Mouse (Mus musculus) limb, embryonic 11.5 days (tissue): ENCODE measurements at regions not wholly inside any gene's neighbourhood (a gene's known extent, or its start where the extent isn't known, plus 50 kb on each side); places are given as distances from the start of the nearest gene placed in this dataset.

ENCODE experiments used
- ATAC-seq: fragments of 200-750 bp; cut with Nextera tagmentation; 2 replicates; pipeline ENCODE4 v1.8.0; 2017; ENCODE audit warnings: low read depth; ENCODE audit not compliant: insufficient number of reproducible peaks, low FRiP score, low TSS enrichment
- DNase-seq: peaks from one replicate; pipeline ENCODE4 v3.0.0-alpha.2; 2015; ENCODE audit warnings: low spot score
- H3K27ac ChIP-seq: fragments of 300-500 bp; sonication (generic); replicated peaks from 2 replicates; pipeline ENCODE4 v1.5.1; 2014; ENCODE audit warnings: low read depth, mild to moderate bottlenecking, low read length
- H3K27me3 ChIP-seq: fragments of 300-500 bp; sonication (generic); 2 replicates; pipeline ENCODE4 v1.6.1; 2014; ENCODE audit warnings: mild to moderate bottlenecking, low read length, mixed read lengths; ENCODE audit not compliant: control insufficient read depth, insufficient read depth
- H3K36me3 ChIP-seq: fragments of 300-500 bp; sonication (generic); 2 replicates; pipeline ENCODE4 v1.6.1; 2014; ENCODE audit warnings: mild to moderate bottlenecking, low read length, moderate library complexity, mixed read lengths; ENCODE audit not compliant: control insufficient read depth, insufficient read depth
- H3K4me1 ChIP-seq: fragments of 300-500 bp; sonication (generic); 2 replicates; pipeline ENCODE4 v1.6.1; 2014; ENCODE audit warnings: low read length, mixed read lengths; ENCODE audit not compliant: control insufficient read depth, insufficient read depth
- H3K4me2 ChIP-seq: fragments of 300-500 bp; sonication (generic); 2 replicates; pipeline ENCODE4 v1.6.1; 2014; ENCODE audit warnings: low read depth, mild to moderate bottlenecking, moderate library complexity; ENCODE audit not compliant: severe bottlenecking
- H3K4me3 ChIP-seq: fragments of 300-500 bp; sonication (generic); 2 replicates; pipeline ENCODE4 v1.5.1; 2014; ENCODE audit warnings: low read depth, low read length
- H3K9ac ChIP-seq: fragments of 300-500 bp; sonication (generic); 2 replicates; pipeline ENCODE4 v1.6.1; 2014; ENCODE audit warnings: mild to moderate bottlenecking, low read length
- H3K9me3 ChIP-seq: fragments of 300-500 bp; sonication (generic); 2 replicates; pipeline ENCODE4 v1.6.1; 2016; ENCODE audit warnings: low read length; ENCODE audit not compliant: control insufficient read depth
- WGBS: fragments of 180-500 bp; shearing (Covaris S2); extraction: QIAGEN DNeasy Blood & Tissue Kit; methylation state at CpG from one replicate; pipeline ENCODE4 v1.1.7; 2014; 5-methylcytosine and 5-hydroxymethylcytosine counted together

DNA sequence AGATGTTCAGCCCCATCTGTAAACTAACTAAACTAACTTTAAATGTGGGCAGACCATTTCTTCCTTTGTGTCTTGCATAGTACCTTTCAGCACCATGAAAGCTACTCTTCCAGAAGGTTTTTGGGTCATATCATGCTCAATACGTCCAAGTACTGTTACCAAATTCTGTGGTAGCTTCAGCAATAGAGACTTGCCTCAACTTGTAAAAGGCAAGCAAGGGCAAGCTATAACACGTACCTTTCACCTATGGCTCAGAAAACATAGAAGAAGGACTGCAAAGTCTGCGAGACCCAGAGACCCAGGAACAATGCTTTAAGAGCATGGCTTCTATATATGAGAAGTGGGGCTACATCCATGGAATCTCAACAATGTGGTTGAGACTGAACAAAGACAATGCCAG lies 701.6 kb upstream of the Adgra3 start:
- Histone ChIP-seq H3K4me2 (no peak overlapping the region), H3K4me3 (no peak overlapping the region), H3K9ac (no peak overlapping the region), H3K36me3 (no peaks in the 10 kb centered on the region), H3K4me1 (no peaks in the 10 kb centered on the region), H3K27me3 (no peaks in the 10 kb centered on the region), H3K27ac (no peak overlapping the region), H3K9me3 (no peaks in the 10 kb centered on the region)
- WGBS: 89% methylated on average over 3 of the region's 3 CpGs
- DNase-seq: no peak
- no peak for ATAC-seq

DNA sequence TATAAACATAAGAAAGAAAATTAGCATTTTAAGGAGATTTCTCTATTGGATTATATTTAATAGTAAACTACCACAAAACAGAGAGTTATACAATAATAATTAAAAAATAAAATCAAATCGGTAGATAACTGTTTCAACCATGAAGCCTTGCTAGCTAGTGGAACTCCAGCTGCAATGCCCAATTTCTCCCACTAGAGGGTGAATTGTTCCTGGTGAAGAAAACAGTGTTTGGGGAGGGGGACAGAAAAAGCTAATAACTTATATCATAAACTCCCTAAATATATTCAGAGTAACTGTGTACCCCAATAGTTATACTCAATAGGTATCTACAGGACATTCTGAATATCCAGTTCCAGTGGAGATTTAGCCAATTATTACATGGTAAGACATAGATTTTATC lies 694.0 kb upstream of the Adgra3 start:
- no peaks in the 10 kb centered on the region for H3K4me1 ChIP-seq
- H3K4me3 ChIP-seq: no peak overlapping the region
- DNase-seq (peak; percentile 61), ATAC-seq (no peak)
- 74% methylated on average over 1 of the region's 1 CpGs for WGBS
- no peak overlapping the region for H3K27ac ChIP-seq
- no peaks in the 10 kb centered on the region for H3K27me3 ChIP-seq
- no peaks in the 10 kb centered on the region for H3K9me3 ChIP-seq
- no peak overlapping the region for H3K4me2 ChIP-seq
- no peaks in the 10 kb centered on the region for H3K36me3 ChIP-seq
- no peak overlapping the region for H3K9ac ChIP-seq

DNA sequence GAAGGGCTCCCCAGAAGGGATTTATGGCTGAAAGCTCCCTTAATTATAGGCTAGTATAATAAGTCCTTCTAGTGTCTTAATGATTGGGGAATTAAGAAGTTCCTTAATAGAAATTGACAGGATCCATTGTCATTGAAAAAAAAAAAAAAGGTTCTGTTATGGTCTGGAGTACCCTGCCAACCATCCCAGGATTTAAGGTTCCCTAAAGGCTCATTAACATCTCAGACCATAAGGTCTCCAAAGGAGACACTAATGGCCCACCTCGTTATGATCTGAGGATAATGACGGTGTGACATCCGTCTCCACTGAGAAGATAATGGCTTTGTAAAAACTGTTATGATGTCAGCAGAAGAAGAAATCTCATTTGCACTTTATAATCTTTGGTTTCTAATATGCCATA lies 692.6 kb upstream of the Adgra3 start:
- 41% methylated on average over 3 of the region's 3 CpGs for WGBS
- Histone ChIP-seq H3K4me2 (no peak overlapping the region), H3K9ac (no peak overlapping the region), H3K4me3 (no peak overlapping the region), H3K27me3 (no peaks in the 10 kb centered on the region), H3K27ac (no peak overlapping the region), H3K4me1 (no peaks in the 10 kb centered on the region), H3K9me3 (no peaks in the 10 kb centered on the region), H3K36me3 (no peaks in the 10 kb centered on the region)
- DNase-seq: no peak
- no peak for ATAC-seq

DNA sequence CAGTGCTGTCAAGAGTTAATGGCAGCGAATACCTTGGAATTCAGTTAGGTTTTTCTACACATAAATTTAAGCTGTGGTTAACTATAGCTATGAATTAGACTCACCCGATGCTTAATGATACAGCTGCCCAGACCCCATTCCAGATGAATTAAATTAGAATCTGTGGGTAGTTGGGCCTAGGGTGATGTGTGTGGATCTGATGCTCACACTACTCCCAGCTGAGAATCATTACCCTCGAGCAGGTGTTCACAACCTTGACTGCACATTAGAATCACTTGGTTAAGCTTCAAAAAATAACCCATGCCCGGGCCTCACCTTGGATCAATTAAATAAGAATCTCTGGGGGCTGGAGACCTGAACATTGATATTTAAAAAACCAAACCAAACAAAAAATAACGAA lies 684.2 kb upstream of the Adgra3 start:
- DNase-seq (peak; percentile 25), ATAC-seq (0 out of 2 replicates have a peak, but pooled peaks have one; percentile 51)
- Histone ChIP-seq H3K9me3 (no peaks in the 10 kb centered on the region), H3K27me3 (no peaks in the 10 kb centered on the region), H3K4me2 (no peak overlapping the region), H3K9ac (no peak overlapping the region), H3K36me3 (no peaks in the 10 kb centered on the region), H3K4me3 (no peak overlapping the region), H3K4me1 (no peaks in the 10 kb centered on the region), H3K27ac (no peak overlapping the region)
- 40% methylated on average over 5 of the region's 5 CpGs for WGBS

DNA sequence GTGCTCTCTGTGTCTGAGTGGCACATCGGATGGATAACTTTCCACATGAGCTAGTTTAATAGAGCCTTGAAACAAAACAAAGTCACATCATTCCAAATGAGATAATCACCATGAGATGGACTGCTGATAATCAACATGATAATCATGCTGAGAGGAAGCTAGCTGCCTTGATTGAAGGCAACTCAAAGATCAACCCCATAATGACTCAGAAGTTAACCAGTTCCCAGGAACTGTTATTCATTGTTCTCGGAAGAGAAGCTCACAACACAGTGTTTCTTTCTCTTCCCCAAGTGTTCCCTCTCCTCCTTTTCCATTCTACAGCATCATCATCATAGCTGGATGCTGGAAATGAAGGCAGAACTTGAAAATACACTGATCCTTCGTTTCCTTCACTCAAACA lies 674.9 kb upstream of the Adgra3 start:
- no peak for ATAC-seq
- H3K9me3 ChIP-seq: no peaks in the 10 kb centered on the region

DNA sequence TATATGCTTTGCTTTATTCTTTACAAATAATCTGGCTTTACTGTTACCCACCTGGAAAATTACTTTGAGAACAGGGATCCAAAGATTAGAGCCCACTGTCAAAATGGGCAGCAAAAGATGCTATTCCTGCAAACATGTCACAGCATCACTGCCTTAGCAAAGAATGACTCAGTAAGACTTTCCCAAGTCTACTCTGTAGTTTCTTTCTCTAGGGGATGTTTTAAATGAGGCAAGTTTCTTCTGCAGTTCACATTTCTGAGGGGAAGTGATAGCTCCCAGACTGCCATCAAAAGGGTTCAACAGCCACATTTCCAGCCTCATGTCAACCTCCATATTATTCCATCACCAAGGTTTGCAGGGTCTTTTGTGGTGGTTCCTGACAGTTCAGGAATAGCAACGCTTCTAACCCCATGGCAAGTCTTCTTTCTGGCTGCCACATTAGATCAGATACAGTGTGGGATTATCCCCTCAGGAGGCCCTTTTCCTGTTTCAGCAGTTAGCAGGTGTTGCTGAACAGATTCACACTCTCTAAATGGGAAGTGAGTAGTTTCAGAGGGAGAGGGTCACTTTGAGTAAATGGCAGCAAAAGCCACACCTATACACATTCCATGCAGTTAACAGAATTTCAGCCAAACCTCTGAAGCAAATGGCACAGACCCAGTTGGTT lies 669.7 kb upstream of the Adgra3 start:
- 50% methylated on average over 1 of the region's 1 CpGs for WGBS
- no peak overlapping the region for H3K4me3 ChIP-seq
- DNase-seq (no peak), ATAC-seq (no peak)
- no peaks in the 10 kb centered on the region for H3K36me3 ChIP-seq
- no peaks in the 10 kb centered on the region for H3K27me3 ChIP-seq
- H3K4me2 ChIP-seq: no peak overlapping the region
- H3K4me1 ChIP-seq: no peaks in the 10 kb centered on the region
- no peaks in the 10 kb centered on the region for H3K9me3 ChIP-seq
- no peak overlapping the region for H3K9ac ChIP-seq
- H3K27ac ChIP-seq: no peak overlapping the region

More for the DNA sequence above, 674.9 kb upstream of the Adgra3 start:
- no peaks in the 10 kb centered on the region for H3K4me1 ChIP-seq
- WGBS: 75% methylated on average over 3 of the region's 3 CpGs
- H3K4me3 ChIP-seq: no peak overlapping the region
- no peaks in the 10 kb centered on the region for H3K27me3 ChIP-seq
- H3K36me3 ChIP-seq: no peaks in the 10 kb centered on the region
- no peak for DNase-seq
- no peak overlapping the region for H3K4me2 ChIP-seq
- no peak overlapping the region for H3K27ac ChIP-seq
- no peak overlapping the region for H3K9ac ChIP-seq

DNA sequence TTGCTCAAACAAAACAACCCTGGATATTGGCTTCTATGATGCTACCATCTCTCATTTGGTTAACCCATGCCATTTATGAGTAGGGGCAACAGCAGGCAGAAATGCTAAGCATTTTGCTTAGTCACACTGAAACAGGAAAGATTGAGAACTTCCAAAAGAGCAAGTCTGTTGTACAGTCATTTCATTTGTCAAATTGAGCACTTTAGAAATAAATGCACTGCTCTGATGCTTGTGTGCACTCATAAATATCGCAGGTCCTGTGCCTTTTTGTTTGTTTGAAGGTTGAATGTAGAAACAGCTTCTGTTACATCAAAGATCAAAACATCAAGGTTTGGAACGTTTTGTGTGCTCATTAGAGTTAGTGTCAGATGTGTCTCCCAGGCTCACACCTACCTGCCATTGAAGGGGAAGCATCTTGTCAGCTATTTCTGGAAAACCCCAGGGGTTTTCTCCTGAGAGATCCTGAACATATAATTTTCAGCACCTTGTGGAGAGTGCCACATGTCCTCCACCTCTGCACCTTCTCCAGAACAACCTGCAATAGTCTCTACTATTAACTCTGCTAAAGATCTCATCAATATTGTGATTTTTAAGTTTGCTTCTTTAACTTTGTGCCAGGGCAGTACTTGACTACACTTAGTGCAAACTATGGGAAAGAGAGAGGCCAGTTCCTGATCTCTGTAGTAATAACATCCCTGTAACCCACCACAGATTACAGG lies 648.3 kb upstream of the Adgra3 start:
- Histone ChIP-seq H3K36me3 (no peaks in the 10 kb centered on the region), H3K4me3 (no peak overlapping the region), H3K27ac (no peak overlapping the region), H3K4me1 (no peaks in the 10 kb centered on the region), H3K4me2 (no peak overlapping the region), H3K9ac (no peak overlapping the region), H3K27me3 (no peaks in the 10 kb centered on the region), H3K9me3 (no peaks in the 10 kb centered on the region)
- ATAC-seq (no peak), DNase-seq (no peak)
- WGBS: 55% methylated on average over 2 of the region's 2 CpGs

DNA sequence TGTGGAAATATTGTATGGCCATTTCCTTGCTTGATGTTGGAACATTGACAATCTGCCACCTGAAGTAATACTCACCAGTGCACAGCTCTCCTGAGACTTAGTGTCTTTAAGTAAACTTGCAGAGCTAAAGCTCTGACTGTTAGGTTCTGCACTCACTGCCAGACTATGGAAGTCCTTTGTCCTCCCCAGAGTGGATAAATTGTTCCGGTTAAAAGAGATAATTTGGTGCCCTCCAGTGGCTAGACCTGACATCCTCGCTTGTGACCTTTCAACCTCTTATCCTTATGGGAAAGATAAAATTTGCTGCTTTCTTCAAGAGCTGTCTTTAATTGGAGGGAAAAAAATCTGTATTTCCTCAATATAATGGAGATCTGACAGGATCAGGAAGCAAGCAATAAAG lies 639.3 kb upstream of the Adgra3 start:
- ATAC-seq: no peak

More for the DNA sequence above, 639.3 kb upstream of the Adgra3 start:
- DNase-seq: peak; percentile 28
- no peaks in the 10 kb centered on the region for H3K36me3 ChIP-seq
- no peak overlapping the region for H3K27ac ChIP-seq
- H3K27me3 ChIP-seq: no peaks in the 10 kb centered on the region
- no peaks in the 10 kb centered on the region for H3K9me3 ChIP-seq
- 17% methylated on average over 2 of the region's 2 CpGs for WGBS
- no peaks in the 10 kb centered on the region for H3K4me1 ChIP-seq
- H3K4me2 ChIP-seq: no peak overlapping the region
- H3K9ac ChIP-seq: no peak overlapping the region
- no peak overlapping the region for H3K4me3 ChIP-seq
